Mouse (Mus musculus) kidney, embryonic 14.5 days (tissue): Measurements from ENCODE around the gene Rbp2. TPM values are rescaled to one million over a fixed set of nuclear protein-coding genes. Genes with fewer than 3 reads are reported as not detected.

Experiments
- ATAC-seq: fragments of 200-750 bp; cut with Nextera tagmentation; 2 replicates; pipeline ENCODE4 v1.8.0; 2017; ENCODE audit warnings: moderate number of reproducible peaks, mild to moderate bottlenecking, moderate TSS enrichment, moderate library complexity; ENCODE audit not compliant: low FRiP score, low TSS enrichment
- H3K27ac ChIP-seq: fragments of 300-500 bp; sonication (generic); 2 replicates; pipeline ENCODE4 v1.5.1; 2014; ENCODE audit warnings: low read depth, mild to moderate bottlenecking, low read length, moderate library complexity, mixed read lengths
- H3K27me3 ChIP-seq: fragments of 300-500 bp; sonication (generic); 2 replicates; pipeline ENCODE4 v1.6.1; 2014; ENCODE audit warnings: mild to moderate bottlenecking, low read length; ENCODE audit not compliant: control insufficient read depth, insufficient read depth
- H3K36me3 ChIP-seq: fragments of 300-500 bp; sonication (generic); 2 replicates; pipeline ENCODE4 v1.6.1; 2014; ENCODE audit warnings: low read length, mixed read lengths; ENCODE audit not compliant: control insufficient read depth, insufficient read depth
- H3K4me1 ChIP-seq: fragments of 300-500 bp; sonication (generic); 2 replicates; pipeline ENCODE4 v1.6.1; 2014; ENCODE audit warnings: low read length, mixed read lengths; ENCODE audit not compliant: control insufficient read depth, insufficient read depth
- H3K4me2 ChIP-seq: fragments of 300-500 bp; sonication (generic); replicated peaks from 2 replicates; pipeline ENCODE4 v1.6.1; 2014; ENCODE audit warnings: low read depth, mild to moderate bottlenecking, low read length
- H3K4me3 ChIP-seq: fragments of 300-500 bp; sonication (generic); 2 replicates; pipeline ENCODE4 v1.5.1; 2014; ENCODE audit warnings: mild to moderate bottlenecking, low read length
- H3K9ac ChIP-seq: fragments of 300-500 bp; sonication (generic); 2 replicates; pipeline ENCODE4 v1.6.1; 2014; ENCODE audit warnings: low read depth, mild to moderate bottlenecking, low read length, moderate library complexity
- H3K9me3 ChIP-seq: fragments of 300-500 bp; sonication (generic); 2 replicates; pipeline ENCODE4 v1.6.1; 2016; ENCODE audit warnings: low read length; ENCODE audit not compliant: control insufficient read depth
- WGBS: fragments of 180-500 bp; shearing (Covaris S2); extraction: QIAGEN DNeasy Blood & Tissue Kit; methylation state at CpG from one replicate; pipeline ENCODE4 v1.1.7; 2014; 5-methylcytosine and 5-hydroxymethylcytosine counted together
- polyA plus RNA-seq: library from polyadenylated mRNA; unstranded; fragments of >200 nt; fragmentation: Nextera tagmentation; extraction: Ambion mirVana; gene quantifications from 2 replicates; pipeline ENCODE4 v1.2.1, GENCODE M21; 2014

The Rbp2 gene
- polyA plus RNA-seq: 0.51 and 0.68 TPM in 2 replicates

DNA sequence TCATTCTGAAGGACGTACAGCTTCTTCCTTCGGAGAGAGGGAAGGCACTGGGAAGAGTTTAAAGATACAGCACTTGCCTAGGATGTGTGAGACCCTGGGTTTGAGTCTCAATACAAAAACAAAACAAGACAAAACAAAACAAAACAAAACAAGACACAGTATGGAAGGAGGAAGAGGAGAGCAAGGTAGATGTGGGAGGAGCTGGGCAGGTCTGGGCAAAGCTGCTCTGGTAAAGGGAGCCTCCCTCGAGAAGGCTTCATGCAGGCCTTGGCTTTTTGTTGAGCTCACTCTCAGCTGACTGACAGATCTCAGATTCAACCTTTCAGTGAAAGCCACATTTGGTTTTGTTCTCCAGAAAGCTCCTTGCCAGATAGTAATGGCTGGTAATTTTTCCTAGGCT is at the start of gene Rbp2:
Gene Rbp2, plus strand, starts transcription at position 301 of the 400 bp plus-strand sequence.
- H3K9me3 ChIP-seq: no peaks in the 10 kb centered on the region
- 89% methylated on average over 3 of the region's 3 CpGs for WGBS
- no peaks in the 10 kb centered on the region for H3K36me3 ChIP-seq
- no peak within 1 kb of the TSS for H3K9ac ChIP-seq
- H3K4me3 ChIP-seq: no peak within 1 kb of the TSS
- no peak for ATAC-seq
- H3K4me2 ChIP-seq: no peak within 1 kb of the TSS
- 0 out of 2 replicates have a peak, but pooled peaks cover 4% of the 10 kb centered on the region for H3K4me1 ChIP-seq
- no peak within 1 kb of the TSS for H3K27ac ChIP-seq
- no peaks in the 10 kb centered on the region for H3K27me3 ChIP-seq

DNA sequence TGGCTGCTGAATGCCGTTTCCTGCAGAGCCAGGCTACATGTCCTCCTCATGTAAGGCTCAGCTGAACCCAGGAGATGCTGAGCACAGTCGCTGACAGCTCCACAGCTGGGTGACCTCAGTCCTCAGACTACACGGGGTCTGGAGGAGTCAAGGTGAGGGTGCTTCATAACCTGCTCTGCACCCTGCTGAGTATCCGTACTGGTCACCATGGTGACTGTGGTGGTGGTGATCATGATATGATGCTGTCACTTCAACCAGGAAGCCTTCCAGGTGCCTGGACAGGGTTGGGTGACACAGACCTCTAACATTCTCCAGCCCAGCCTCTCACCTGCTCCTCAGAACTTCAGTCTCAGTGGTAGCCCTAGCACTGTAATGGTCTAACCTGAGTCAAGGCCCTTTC is 48.1 kb upstream of the Rbp2 start:
- Histone ChIP-seq H3K36me3 (peaks cover 5% of the 10 kb centered on the region; the same call in 1 of the 2 replicates), H3K9ac (no peak overlapping the region), H3K4me1 (peaks cover 8% of the 10 kb centered on the region; the same call in 1 of the 2 replicates), H3K27me3 (no peaks in the 10 kb centered on the region), H3K4me3 (no peak overlapping the region), H3K9me3 (no peaks in the 10 kb centered on the region), H3K27ac (no peak overlapping the region), H3K4me2 (no peak overlapping the region)
- no peak for ATAC-seq
- WGBS: 76% methylated on average over 4 of the region's 4 CpGs

DNA sequence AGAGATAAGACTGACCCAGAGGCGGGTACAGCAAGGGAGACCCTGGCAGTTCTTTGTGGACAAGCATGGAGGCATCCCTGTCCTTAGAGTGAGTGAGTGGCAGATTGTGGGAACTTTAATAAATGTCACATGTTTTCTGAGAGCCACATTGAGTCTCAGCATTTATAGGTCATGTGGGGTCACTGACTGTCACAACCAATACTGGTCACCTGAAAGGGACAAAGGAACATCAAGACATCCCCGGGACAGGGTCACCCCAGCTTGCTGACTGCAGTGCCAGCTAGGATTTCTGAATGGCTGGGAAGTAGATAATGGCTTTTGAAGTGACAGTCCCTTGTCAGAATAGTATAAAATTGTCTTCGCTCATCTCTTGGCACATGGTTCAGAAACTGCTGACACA is 46.8 kb upstream of the Rbp2 start:
- H3K9me3 ChIP-seq: no peaks in the 10 kb centered on the region

DNA sequence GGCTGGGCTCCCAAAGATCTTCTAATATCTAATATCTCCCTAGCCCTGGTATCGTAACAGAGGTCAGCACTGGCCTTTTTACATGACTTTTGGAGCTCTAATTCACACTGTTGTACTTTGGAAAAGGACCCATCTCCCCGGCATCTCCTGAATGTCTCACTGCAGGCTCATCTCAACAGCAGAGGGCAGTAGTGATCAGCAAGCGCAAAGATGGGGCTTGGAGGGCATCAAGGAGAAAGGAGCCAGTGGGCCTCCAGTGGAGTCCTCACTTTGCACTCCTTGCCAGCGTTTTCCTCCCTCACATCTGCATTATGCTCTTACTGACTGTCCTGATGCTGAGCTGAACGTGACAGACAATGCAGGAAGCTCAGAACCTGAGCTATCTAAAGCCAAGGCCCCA is 43.3 kb upstream of the Rbp2 start:
- no peak overlapping the region for H3K9ac ChIP-seq
- no peaks in the 10 kb centered on the region for H3K9me3 ChIP-seq
- no peak overlapping the region for H3K4me3 ChIP-seq
- H3K27me3 ChIP-seq: no peaks in the 10 kb centered on the region
- no peak for ATAC-seq
- no peaks in the 10 kb centered on the region for H3K4me1 ChIP-seq
- peaks cover 26% of the 10 kb centered on the region; the same call in 1 of the 2 replicates for H3K36me3 ChIP-seq
- 67% methylated on average over 5 of the region's 5 CpGs for WGBS
- H3K27ac ChIP-seq: no peak overlapping the region
- H3K4me2 ChIP-seq: no peak overlapping the region

More for the DNA sequence above, 46.8 kb upstream of the Rbp2 start:
- Histone ChIP-seq H3K4me2 (no peak overlapping the region), H3K4me3 (no peak overlapping the region), H3K36me3 (peaks cover 5% of the 10 kb centered on the region; the same call in 1 of the 2 replicates), H3K9ac (no peak overlapping the region), H3K27ac (no peak overlapping the region), H3K27me3 (no peaks in the 10 kb centered on the region), H3K4me1 (no peaks in the 10 kb centered on the region)
- 76% methylated on average over 3 of the region's 3 CpGs for WGBS
- ATAC-seq: no peak

DNA sequence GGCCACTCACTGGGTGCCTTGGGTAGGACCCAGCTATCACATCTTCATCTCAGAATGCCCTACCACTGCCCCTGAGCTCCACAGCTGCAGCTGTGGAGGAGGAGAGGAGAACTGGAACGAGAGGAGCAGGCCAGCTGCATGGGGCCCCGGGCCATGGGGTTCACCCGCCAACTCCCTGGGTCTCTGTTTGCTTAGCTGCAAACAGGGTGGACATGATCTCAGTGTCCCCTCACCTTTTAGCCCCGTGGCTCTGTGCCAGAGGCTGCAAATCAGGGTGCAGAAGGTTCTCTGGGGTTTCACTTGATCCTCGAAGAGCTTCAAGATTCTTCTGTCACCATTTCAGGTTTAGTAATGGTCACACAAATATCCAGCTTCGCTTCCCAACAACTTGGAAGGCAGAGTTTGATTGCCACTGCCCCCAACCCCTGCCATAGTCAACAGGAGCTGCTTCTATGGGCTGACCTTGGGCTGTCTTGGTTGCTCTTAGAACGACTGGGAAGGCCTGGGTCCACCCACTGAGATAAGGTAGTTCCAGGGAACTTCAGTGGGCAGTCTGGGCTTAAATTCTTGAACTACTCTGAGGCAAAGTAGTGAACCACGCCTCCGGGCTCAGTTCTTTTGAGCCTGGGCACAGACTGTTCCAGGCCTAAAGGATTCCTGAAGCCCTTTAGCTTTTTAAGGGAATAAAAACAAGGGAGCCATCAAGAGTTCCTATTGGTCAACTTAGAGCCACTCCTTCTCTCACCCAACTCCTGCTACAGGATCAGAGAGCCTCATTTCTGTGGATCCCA is 40.4 kb upstream of the Rbp2 start:
- Histone ChIP-seq H3K27me3 (no peaks in the 10 kb centered on the region), H3K9ac (no peak overlapping the region), H3K27ac (no peak overlapping the region), H3K4me1 (no peaks in the 10 kb centered on the region), H3K9me3 (no peaks in the 10 kb centered on the region), H3K4me2 (no peak overlapping the region), H3K36me3 (peaks cover 22% of the 10 kb centered on the region; the same call in 1 of the 2 replicates), H3K4me3 (no peak overlapping the region)
- ATAC-seq: no peak
- 68% methylated on average over 9 of the region's 9 CpGs for WGBS

DNA sequence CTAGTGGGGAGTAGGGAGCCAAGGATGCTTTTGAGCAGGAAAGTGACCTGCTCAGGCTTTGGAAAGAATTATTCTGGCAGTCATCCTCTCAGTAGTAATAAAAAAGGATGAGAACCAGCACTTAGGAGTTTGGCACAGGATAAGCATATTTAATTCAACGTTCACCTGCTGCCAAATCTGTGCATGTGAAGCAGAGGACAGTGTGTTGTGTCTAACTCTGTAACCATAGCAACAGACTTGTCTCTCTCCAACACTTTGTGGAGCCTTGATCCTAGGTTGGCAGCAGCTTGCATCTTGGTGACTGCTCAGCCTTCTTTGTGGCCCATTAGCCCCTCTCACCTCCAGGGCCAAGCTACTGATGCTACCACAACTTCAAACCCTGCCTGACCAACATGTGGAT is 34.9 kb upstream of the Rbp2 start:
- WGBS: 83% methylated on average over 1 of the region's 1 CpGs
- no peak overlapping the region for H3K4me3 ChIP-seq
- no peak for ATAC-seq

DNA sequence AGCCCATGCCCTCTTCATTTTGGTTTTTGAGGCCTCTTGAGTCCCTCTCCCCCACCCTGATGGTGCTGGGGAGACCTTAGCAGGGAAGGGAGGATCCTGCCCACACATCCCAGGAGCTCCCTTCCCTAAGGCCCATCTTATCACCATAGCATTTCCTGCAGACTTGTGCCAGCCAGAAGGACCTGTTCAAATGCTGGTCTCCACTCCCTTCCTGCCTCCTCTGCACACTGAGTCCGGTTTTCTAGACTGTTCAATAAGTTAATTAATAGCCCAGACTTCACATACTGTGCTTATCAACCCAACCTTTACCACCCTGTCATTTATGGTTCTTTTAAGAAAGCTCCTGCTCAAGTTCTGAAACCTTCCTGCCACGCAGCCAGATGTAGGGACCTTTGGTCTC is 19.2 kb upstream of the Rbp2 start:
- Histone ChIP-seq H3K4me2 (no peak overlapping the region), H3K9ac (no peak overlapping the region), H3K27ac (no peak overlapping the region), H3K4me1 (no peaks in the 10 kb centered on the region), H3K9me3 (no peaks in the 10 kb centered on the region), H3K36me3 (no peaks in the 10 kb centered on the region), H3K4me3 (no peak overlapping the region), H3K27me3 (no peaks in the 10 kb centered on the region)
- WGBS: 53% methylated on average over 2 of the region's 2 CpGs
- ATAC-seq: no peak

More for the DNA sequence above, 34.9 kb upstream of the Rbp2 start:
- Histone ChIP-seq H3K4me2 (no peak overlapping the region), H3K27ac (no peak overlapping the region), H3K27me3 (no peaks in the 10 kb centered on the region), H3K9ac (no peak overlapping the region), H3K4me1 (no peaks in the 10 kb centered on the region), H3K36me3 (peaks cover 11% of the 10 kb centered on the region; the same call in 1 of the 2 replicates), H3K9me3 (peaks cover 4% of the 10 kb centered on the region; the same call in 1 of the 2 replicates)

DNA sequence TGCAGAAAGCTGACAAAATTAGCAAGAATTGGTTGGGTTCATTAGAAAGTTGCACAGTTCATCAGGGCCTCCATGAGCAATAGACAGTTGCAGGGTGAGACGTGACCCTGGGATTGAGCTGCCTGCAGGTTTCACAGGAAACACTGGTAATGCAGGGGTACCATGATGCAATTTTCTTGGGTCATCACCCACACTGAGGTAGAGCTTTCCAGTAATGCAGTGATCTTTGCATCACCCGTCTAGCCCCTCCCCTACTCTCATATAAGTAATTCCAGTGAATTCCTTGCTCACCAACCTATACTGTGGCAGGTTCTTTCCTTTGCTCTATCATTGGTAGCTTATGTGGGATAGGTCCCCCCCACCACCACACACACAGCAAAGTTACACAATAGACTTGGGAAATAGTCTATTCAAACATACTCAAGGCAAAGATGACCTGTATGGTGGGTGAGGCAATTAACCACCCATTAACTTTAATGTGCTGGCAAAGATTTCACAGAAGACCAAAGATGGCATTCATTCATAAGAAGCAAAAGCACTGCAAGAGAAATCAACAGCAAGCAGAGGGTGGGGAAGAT is 5.7 kb upstream of the Rbp2 start:
- no peaks in the 10 kb centered on the region for H3K27me3 ChIP-seq
- H3K27ac ChIP-seq: no peak overlapping the region
- no peak overlapping the region for H3K4me2 ChIP-seq
- no peaks in the 10 kb centered on the region for H3K4me1 ChIP-seq
- WGBS: 95% methylated on average over 2 of the region's 2 CpGs
- ATAC-seq: no peak
- H3K36me3 ChIP-seq: no peaks in the 10 kb centered on the region
- no peak overlapping the region for H3K9ac ChIP-seq
- H3K9me3 ChIP-seq: no peaks in the 10 kb centered on the region
- no peak overlapping the region for H3K4me3 ChIP-seq

DNA sequence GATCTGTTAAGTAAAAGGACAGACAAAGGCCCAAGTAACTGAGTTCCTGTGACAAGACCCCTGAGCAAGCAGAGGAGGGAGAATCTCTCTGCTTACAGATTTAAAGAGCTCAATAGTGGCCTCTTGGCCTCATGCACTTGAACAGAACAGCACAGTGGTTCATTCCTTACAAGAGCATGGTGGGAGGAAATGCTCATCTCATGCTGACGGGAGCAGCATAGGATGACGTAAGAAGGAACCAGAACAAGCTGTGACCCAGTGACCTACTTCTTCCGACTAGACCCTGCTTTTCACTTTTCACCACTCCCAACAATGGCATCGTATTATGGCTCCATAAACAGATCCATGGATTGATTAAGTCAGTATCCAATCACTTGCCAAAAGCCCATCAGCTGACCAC is 3.7 kb upstream of the Rbp2 start:
- Histone ChIP-seq H3K9ac (no peak overlapping the region), H3K4me2 (no peak overlapping the region), H3K27ac (no peak overlapping the region), H3K27me3 (no peaks in the 10 kb centered on the region), H3K36me3 (no peaks in the 10 kb centered on the region), H3K9me3 (no peaks in the 10 kb centered on the region), H3K4me1 (no peaks in the 10 kb centered on the region), H3K4me3 (no peak overlapping the region)
- 61% methylated on average over 4 of the region's 4 CpGs for WGBS
- no peak for ATAC-seq
